Comparison of ENCODE assay signal across 8 mouse cellular contexts in the genomic region with DNA sequence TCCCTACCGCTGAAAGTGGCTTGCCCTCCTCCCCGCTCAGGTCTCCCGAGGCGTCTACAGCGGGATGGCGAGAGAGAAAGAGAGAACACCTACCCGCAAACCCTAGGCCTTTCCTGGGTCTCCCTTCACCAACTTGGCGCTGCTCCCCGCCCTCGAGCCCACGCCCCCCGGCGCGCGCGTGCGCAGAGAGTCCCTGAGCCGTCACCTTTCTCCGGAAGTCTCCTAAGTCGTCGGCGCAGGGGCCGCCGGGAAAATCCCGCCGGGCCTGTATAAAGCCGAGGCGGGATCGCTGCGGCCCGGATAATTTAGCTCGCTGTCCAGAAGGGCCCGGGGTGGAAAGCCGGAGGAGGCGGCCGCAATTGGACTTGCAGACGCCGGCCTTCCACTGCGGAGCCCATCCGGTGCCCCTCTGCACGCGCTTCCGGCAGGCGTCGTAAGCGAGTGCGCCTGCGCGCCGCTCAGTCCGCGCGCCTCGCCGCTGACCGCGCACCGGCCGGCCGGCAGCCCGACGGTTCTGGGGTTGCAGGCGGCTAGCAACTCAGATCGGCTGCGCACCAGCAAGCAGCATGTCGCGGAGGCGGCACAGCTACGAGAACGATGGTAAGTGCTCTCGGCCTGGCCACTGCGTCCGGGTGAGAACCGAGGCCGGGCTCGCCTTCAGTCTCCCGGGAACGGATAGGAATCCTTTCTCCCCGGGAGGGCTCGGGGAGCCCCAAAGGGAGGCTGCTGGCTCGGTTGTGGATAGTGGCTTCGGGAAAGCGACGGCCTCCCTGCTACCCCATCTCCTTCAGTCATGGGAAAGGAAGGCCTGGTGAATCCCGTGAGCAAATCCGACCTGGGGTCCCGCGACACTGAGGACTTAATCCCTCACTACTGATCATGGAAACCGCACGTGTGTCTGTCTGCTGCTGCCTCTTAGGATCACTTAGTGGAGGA. TPM values are rescaled to one million over a fixed set of nuclear protein-coding genes. Genes with fewer than 3 reads are reported as not detected.
DNase-seq lines count a peak whose midpoint lies in the region; ATAC-seq and TF ChIP-seq lines count a peak whose summit lies in the region.

A gene (plus strand): TSS at position 327 of the 936 bp plus-strand sequence.
A gene (minus strand): TSS at position 408 of the 936 bp plus-strand sequence.

- peak within 1 kb of the TSS; percentile 95 for H3K9ac ChIP-seq in embryonic facial prominence, embryonic 13.5 days
- H3K9ac ChIP-seq in limb, embryonic 12.5 days (replicated peaks): peak within 1 kb of the TSS; percentile 85
- H3K9ac ChIP-seq in midbrain, embryonic 15.5 days: peak within 1 kb of the TSS; percentile 98

- H3K27ac ChIP-seq in embryonic facial prominence, embryonic 13.5 days: peak within 1 kb of the TSS; percentile 96
- H3K27ac ChIP-seq in kidney, adult 2 months (ENCODE audit: insufficient read depth, low read depth, low read length): peak within 1 kb of the TSS; percentile 78
- H3K27ac ChIP-seq in limb, embryonic 12.5 days: peak within 1 kb of the TSS; percentile 98
- peak within 1 kb of the TSS; percentile 96 for H3K27ac ChIP-seq in midbrain, embryonic 15.5 days
- H3K27ac ChIP-seq in spleen, adult 2 months (ENCODE audit: insufficient read depth, low read length): peak within 1 kb of the TSS; percentile 94

- H3K4me3 ChIP-seq in embryonic facial prominence, embryonic 13.5 days: peak within 1 kb of the TSS; percentile 91
- peak within 1 kb of the TSS; percentile 91 for H3K4me3 ChIP-seq in kidney, adult 2 months (ENCODE audit: insufficient read depth, low read depth, low read length)
- peak within 1 kb of the TSS; percentile 65 for H3K4me3 ChIP-seq in limb, embryonic 12.5 days (replicated peaks)
- peak within 1 kb of the TSS; percentile 94 for H3K4me3 ChIP-seq in midbrain, embryonic 15.5 days
- H3K4me3 ChIP-seq in spleen, adult 2 months (ENCODE audit: extremely low read depth, insufficient read depth, insufficient read length): peak within 1 kb of the TSS; percentile 94

- peak; percentile 81 for ATAC-seq in embryonic facial prominence, embryonic 13.5 days (ENCODE audit: insufficient number of reproducible peaks, insufficient read depth, low FRiP score, low TSS enrichment, low read depth)
- ATAC-seq in limb, embryonic 12.5 days (ENCODE audit: insufficient number of reproducible peaks, insufficient read depth, low FRiP score, low TSS enrichment, low read depth): peak; percentile 81
- peak; percentile 93 for ATAC-seq in midbrain, embryonic 15.5 days (replicated peaks)

- no peaks in the 10 kb centered on the region for H3K9me3 ChIP-seq in embryonic facial prominence, embryonic 13.5 days
- H3K9me3 ChIP-seq in limb, embryonic 12.5 days: no peaks in the 10 kb centered on the region
- no peaks in the 10 kb centered on the region for H3K9me3 ChIP-seq in midbrain, embryonic 15.5 days

- peak; percentile 97 for DNase-seq in 3134 (ENCODE audit: extremely low read depth, insufficient read length, low spot score)
- DNase-seq in adrenal gland, postnatal 36 days: peak; percentile 94 to 95
- DNase-seq in heart, adult 18-20 months: peak; percentile 94 to 97
- DNase-seq in kidney, adult 2 months: peak; percentile 95
- DNase-seq in spleen, adult 2 months (ENCODE audit: low read depth in 1 of 2, low spot score in 2 of 2): peak; percentile 82 to 86

- no peak for TF ChIP-seq CTCF in kidney, adult 2 months (conservative IDR thresholded peaks at IDR 0.05; ENCODE audit: insufficient read depth, insufficient read length, low read depth, low read length)
- TF ChIP-seq CTCF in spleen, adult 2 months (IDR thresholded peaks at IDR 0.05; ENCODE audit: extremely low read depth, insufficient read depth, insufficient read length, insufficient replicate concordance): no peak

- H3K4me2 ChIP-seq in embryonic facial prominence, embryonic 13.5 days: peak within 1 kb of the TSS; percentile 82
- peak within 1 kb of the TSS; percentile 80 for H3K4me2 ChIP-seq in limb, embryonic 12.5 days
- peak within 1 kb of the TSS; percentile 81 for H3K4me2 ChIP-seq in midbrain, embryonic 15.5 days

- WGBS in embryonic facial prominence, embryonic 13.5 days: under 1% methylated on average over 87 of the region's 90 CpGs
- under 1% methylated on average over 90 of the region's 90 CpGs for WGBS in kidney, adult 2 months
- under 1% methylated on average over 86 of the region's 90 CpGs for WGBS in limb, embryonic 12.5 days
- WGBS in midbrain, embryonic 15.5 days: under 1% methylated on average over 61 of the region's 90 CpGs
- WGBS in spleen, adult 2 months: under 1% methylated on average over 90 of the region's 90 CpGs

- no peaks in the 10 kb centered on the region for H3K27me3 ChIP-seq in embryonic facial prominence, embryonic 13.5 days
- no peaks in the 10 kb centered on the region for H3K27me3 ChIP-seq in kidney, adult 2 months (replicated peaks; ENCODE audit: control insufficient read depth, insufficient read depth, low read length)
- H3K27me3 ChIP-seq in limb, embryonic 12.5 days: no peaks in the 10 kb centered on the region
- no peaks in the 10 kb centered on the region for H3K27me3 ChIP-seq in midbrain, embryonic 15.5 days (replicated peaks)
- H3K27me3 ChIP-seq in spleen, adult 2 months (ENCODE audit: control insufficient read depth, insufficient read depth, low read length): no peaks in the 10 kb centered on the region

- H3K4me1 ChIP-seq in embryonic facial prominence, embryonic 13.5 days: peaks cover 19% of the 10 kb centered on the region
- peaks cover 5% of the 10 kb centered on the region; the same call in 1 of the 2 replicates for H3K4me1 ChIP-seq in kidney, adult 2 months (ENCODE audit: control insufficient read depth, insufficient read depth, low read length)
- H3K4me1 ChIP-seq in limb, embryonic 12.5 days (replicated peaks): peaks cover 21% of the 10 kb centered on the region
- peaks cover 35% of the 10 kb centered on the region for H3K4me1 ChIP-seq in midbrain, embryonic 15.5 days
- peaks cover 9% of the 10 kb centered on the region; the same call in 1 of the 2 replicates for H3K4me1 ChIP-seq in spleen, adult 2 months (ENCODE audit: control insufficient read depth, insufficient read depth, insufficient read length)

- peak; percentile 39 for TF ChIP-seq POLR2A in kidney, adult 2 months (IDR thresholded peaks at IDR 0.05; ENCODE audit: low read depth, low read length)
- TF ChIP-seq POLR2A in spleen, adult 2 months (IDR thresholded peaks at IDR 0.05; ENCODE audit: low read depth, low read length): peak; percentile 48; the same call in 1 of the 2 replicates

- H3K36me3 ChIP-seq in embryonic facial prominence, embryonic 13.5 days: peaks cover 17% of the 10 kb centered on the region
- peaks cover 1% of the 10 kb centered on the region; the same call in 1 of the 2 replicates for H3K36me3 ChIP-seq in kidney, adult 2 months (ENCODE audit: control insufficient read depth, insufficient read depth, low read length)
- peaks cover 20% of the 10 kb centered on the region for H3K36me3 ChIP-seq in limb, embryonic 12.5 days
- H3K36me3 ChIP-seq in midbrain, embryonic 15.5 days (replicated peaks): peaks cover 5% of the 10 kb centered on the region
- peaks cover 2% of the 10 kb centered on the region; the same call in 1 of the 2 replicates for H3K36me3 ChIP-seq in spleen, adult 2 months (ENCODE audit: control insufficient read depth, insufficient read depth, low read length)

RNA-seq across cellular contexts. Expression of the first gene that starts in this region (rescaled TPM):
- total RNA-seq in adrenal gland, postnatal 36 days (2021): 10 to 100 TPM; 48.5 to 49.5 TPM
- 84.9 and 87.4 TPM in 2 replicates for polyA plus RNA-seq in embryonic facial prominence, embryonic 13.5 days (2015; fragmentation: Nextera tagmentation; extraction: Ambion mirVana)
- 10 to 100 TPM; 20.4 to 20.9 TPM for total RNA-seq in heart, adult 18-20 months (2021)
- polyA plus RNA-seq in kidney, adult 2 months (2012; rRNA removed): 17.6 and 18.8 TPM in 2 replicates
- polyA plus RNA-seq in limb, embryonic 12.5 days (2016; fragmentation: Nextera tagmentation; extraction: Ambion mirVana): 102 and 104 TPM in 2 replicates
- 76.0 TPM in 2 replicates for polyA plus RNA-seq in midbrain, embryonic 15.5 days (2015; fragmentation: Nextera tagmentation; extraction: Ambion mirVana)
- polyA plus RNA-seq in spleen, adult 2 months (2012; rRNA removed): 16.2 and 17.0 TPM in 2 replicates

RNA-seq across cellular contexts. Expression of the second gene that starts in this region (rescaled TPM):
- total RNA-seq in adrenal gland, postnatal 36 days (2021): 10 to 100 TPM; 29.4 to 29.5 TPM
- 48.5 and 51.9 TPM in 2 replicates for polyA plus RNA-seq in embryonic facial prominence, embryonic 13.5 days (2015; fragmentation: Nextera tagmentation; extraction: Ambion mirVana)
- total RNA-seq in heart, adult 18-20 months (2021): 10 to 100 TPM; 15.0 to 17.3 TPM
- 14.1 and 14.6 TPM in 2 replicates for polyA plus RNA-seq in kidney, adult 2 months (2012; rRNA removed)
- 55.7 and 66.0 TPM in 2 replicates for polyA plus RNA-seq in limb, embryonic 12.5 days (2016; fragmentation: Nextera tagmentation; extraction: Ambion mirVana)
- 29.9 and 33.9 TPM in 2 replicates for polyA plus RNA-seq in midbrain, embryonic 15.5 days (2015; fragmentation: Nextera tagmentation; extraction: Ambion mirVana)
- polyA plus RNA-seq in spleen, adult 2 months (2012; rRNA removed): 8.9 and 12.1 TPM in 2 replicates

Comparison
In these comparisons a context has a peak if more than half of its experiments do, and no peak if none do; other contexts are left out.
1. Peak in every context shown above with its lines: DNase-seq, ATAC-seq, H3K4me3 ChIP-seq and H3K27ac ChIP-seq.